ENCODE assay signal across 10 mouse cellular contexts in genomic region chr19:15667889-15668623, GRCm38 (mm10).
DNase-seq lines count a peak whose midpoint lies in the region; ATAC-seq and TF ChIP-seq lines count a peak whose summit lies in the region.
"Had no signal": no experiment of that assay in that cellular context is flagged by ENCODE, and none has a peak within 500 bp of the region (broad histone marks: within the 10 kb centered on the region; RNA-seq: fewer than 3 reads in every experiment).

No protein-coding gene starts in this region.

- no peak for DNase-seq in layer of hippocampus, adult 2 months (ENCODE audit: low spot score in 2 of 2)
- DNase-seq in layer of hippocampus, adult 11-12 months (ENCODE audit: low spot score) = no peak
- peak; percentile 6 for DNase-seq in cerebellum, adult 11 months
- no peak for DNase-seq in frontal cortex, postnatal 25 days (ENCODE audit: low spot score in 2 of 2)
- no peak for DNase-seq in heart, postnatal 4 days

- no peaks in the 10 kb centered on the region for H3K36me3 ChIP-seq in forebrain, embryonic 16.5 days (ENCODE audit: control insufficient read depth, insufficient read depth)
- H3K36me3 ChIP-seq in kidney, embryonic 16.5 days (ENCODE audit: insufficient read depth, low read length) = no peaks in the 10 kb centered on the region
- H3K36me3 ChIP-seq in neural tube, embryonic 13.5 days = no peaks in the 10 kb centered on the region
- H3K36me3 ChIP-seq: embryonic facial prominence, embryonic 15.5 days; limb, embryonic 15.5 days had no signal

- H3K9me3 ChIP-seq in forebrain, embryonic 16.5 days (ENCODE audit: control insufficient read depth, low read length) = no peaks in the 10 kb centered on the region
- no peaks in the 10 kb centered on the region for H3K9me3 ChIP-seq in kidney, embryonic 16.5 days (ENCODE audit: low read length)
- no peaks in the 10 kb centered on the region for H3K9me3 ChIP-seq in neural tube, embryonic 13.5 days
- H3K9me3 ChIP-seq: embryonic facial prominence, embryonic 15.5 days; limb, embryonic 15.5 days had no signal

- H3K4me2 ChIP-seq in forebrain, embryonic 16.5 days (ENCODE audit: low read length) = no peak overlapping the region
- H3K4me2 ChIP-seq in kidney, embryonic 16.5 days (replicated peaks; ENCODE audit: low read depth, low read length) = no peak overlapping the region
- H3K4me2 ChIP-seq in neural tube, embryonic 13.5 days = no peak overlapping the region
- H3K4me2 ChIP-seq: embryonic facial prominence, embryonic 15.5 days; limb, embryonic 15.5 days had no signal

- H3K27me3 ChIP-seq in forebrain, embryonic 16.5 days (replicated peaks; ENCODE audit: control insufficient read depth, insufficient read depth, low read length) = peaks cover 14% of the 10 kb centered on the region
- peaks cover 4% of the 10 kb centered on the region for H3K27me3 ChIP-seq in kidney, embryonic 16.5 days (ENCODE audit: insufficient read depth, low read length)
- H3K27me3 ChIP-seq in neural tube, embryonic 13.5 days = 0 out of 2 replicates have a peak, but pooled peaks cover 4% of the 10 kb centered on the region
- H3K27me3 ChIP-seq: embryonic facial prominence, embryonic 15.5 days; limb, embryonic 15.5 days had no signal

- H3K27ac ChIP-seq in layer of hippocampus, adult 2 months = peak overlapping the region; percentile 81
- H3K27ac ChIP-seq in forebrain, embryonic 16.5 days (ENCODE audit: low read length) = peak overlapping the region; percentile 53; the same call in 1 of the 2 replicates
- H3K27ac ChIP-seq in kidney, embryonic 16.5 days (ENCODE audit: low read length) = peak overlapping the region; percentile 53; the same call in 1 of the 2 replicates
- peak overlapping the region; percentile 85 for H3K27ac ChIP-seq in neural tube, embryonic 13.5 days (replicated peaks)
- H3K27ac ChIP-seq: embryonic facial prominence, embryonic 15.5 days; limb, embryonic 15.5 days had no signal

- peak; percentile 70 for ATAC-seq in forebrain, embryonic 16.5 days
- peak; percentile 84 for ATAC-seq in kidney, embryonic 16.5 days (ENCODE audit: low FRiP score, low TSS enrichment)
- peak; percentile 48 for ATAC-seq in neural tube, embryonic 13.5 days (ENCODE audit: low read depth)

- TF ChIP-seq CTCF in layer of hippocampus, adult 2 months (conservative IDR thresholded peaks at IDR 0.05) = no peak

- H3K4me3 ChIP-seq in layer of hippocampus, adult 2 months = no peak overlapping the region
- no peak overlapping the region for H3K4me3 ChIP-seq in forebrain, embryonic 16.5 days (replicated peaks; ENCODE audit: low read length)
- H3K4me3 ChIP-seq in kidney, embryonic 16.5 days (ENCODE audit: low read length) = no peak overlapping the region
- no peak overlapping the region for H3K4me3 ChIP-seq in neural tube, embryonic 13.5 days
- H3K4me3 ChIP-seq: embryonic facial prominence, embryonic 15.5 days; limb, embryonic 15.5 days had no signal

- peaks cover 19% of the 10 kb centered on the region for H3K4me1 ChIP-seq in forebrain, embryonic 16.5 days (replicated peaks; ENCODE audit: control insufficient read depth, insufficient read depth, low read length)
- H3K4me1 ChIP-seq in kidney, embryonic 16.5 days (ENCODE audit: insufficient read depth, low read length) = peaks cover 20% of the 10 kb centered on the region
- H3K4me1 ChIP-seq in neural tube, embryonic 13.5 days (replicated peaks) = peaks cover 46% of the 10 kb centered on the region

- H3K9ac ChIP-seq in forebrain, embryonic 16.5 days (replicated peaks; ENCODE audit: low read depth, low read length) = no peak overlapping the region
- no peak overlapping the region for H3K9ac ChIP-seq in kidney, embryonic 16.5 days (replicated peaks; ENCODE audit: low read length)
- 0 out of 2 replicates have a peak overlapping the region, but pooled peaks have one; percentile 31 for H3K9ac ChIP-seq in neural tube, embryonic 13.5 days
- H3K9ac ChIP-seq: embryonic facial prominence, embryonic 15.5 days; limb, embryonic 15.5 days had no signal

- 21% methylated on average over 13 of the region's 13 CpGs for WGBS in forebrain, embryonic 16.5 days
- WGBS in kidney, embryonic 16.5 days = 13% methylated on average over 13 of the region's 13 CpGs
- 10% methylated on average over 13 of the region's 13 CpGs for WGBS in neural tube, embryonic 13.5 days
